Mouse (Mus musculus): ENCODE measurements at regions not wholly inside any gene's neighbourhood (a gene's known extent, or its start where the extent isn't known, plus 50 kb on each side); places are given as distances from the start of the nearest gene placed in this dataset.

DNA sequence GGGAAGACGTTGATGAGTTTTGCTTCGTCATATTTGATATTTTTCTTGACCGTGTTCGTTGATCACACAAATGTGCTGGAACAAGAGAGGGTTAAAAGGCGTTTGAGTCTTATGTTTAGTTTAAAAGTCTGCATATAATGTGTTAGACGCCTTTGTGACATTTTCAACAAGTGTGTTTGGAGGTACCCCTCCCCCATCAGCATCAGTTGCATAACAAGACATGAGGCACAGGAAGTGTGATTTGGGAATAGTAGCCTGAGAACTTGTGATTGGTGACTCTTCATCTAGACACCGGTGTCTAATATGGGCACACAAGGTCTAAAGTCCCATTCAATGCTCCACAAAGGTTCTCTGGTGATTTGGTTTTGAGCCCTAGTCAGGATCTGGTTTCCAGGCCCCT, 76.1 kb upstream of the Arhgap21 start:
- no peak for ATAC-seq (ENCODE audit: poor library complexity, severe bottlenecking)

GRCm38 (mm10) chr2:21044007-21044406, 75.3 kb upstream of the Arhgap21 start:
- ATAC-seq (ENCODE audit: poor library complexity, severe bottlenecking) = no peak

GRCm38 (mm10) chr2:21043302-21043701, 74.6 kb upstream of the Arhgap21 start:
- ATAC-seq (ENCODE audit: poor library complexity, severe bottlenecking) = no peak

GRCm38 (mm10) chr2:21037607-21038006, 68.9 kb upstream of the Arhgap21 start:
- ATAC-seq (ENCODE audit: poor library complexity, severe bottlenecking) = no peak

DNA sequence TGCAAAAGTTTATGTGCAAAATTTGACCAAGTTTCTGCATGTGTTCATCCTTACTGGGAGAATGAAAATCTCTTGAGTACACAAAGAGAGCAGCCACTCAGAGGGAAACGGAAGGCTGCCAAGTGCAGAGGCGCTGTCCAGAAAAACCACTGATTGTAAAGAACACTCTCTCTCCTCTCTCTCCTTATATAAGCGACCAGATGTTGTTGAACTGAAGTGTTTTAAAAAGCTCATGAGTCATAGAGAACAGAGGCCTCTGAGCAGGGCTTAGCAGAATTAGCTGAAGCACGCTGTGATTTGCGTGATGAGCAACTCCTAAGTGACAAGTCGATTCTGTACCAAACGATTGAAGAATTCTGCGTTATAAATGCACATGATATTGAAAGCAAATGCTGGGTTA, 68.5 kb upstream of the Arhgap21 start:
- ATAC-seq (ENCODE audit: poor library complexity, severe bottlenecking) = no peak

- no peak for ATAC-seq (ENCODE audit: poor library complexity, severe bottlenecking)
Observed at GRCm38 (mm10) chr2:21035884-21036648, 67.4 kb upstream of the Arhgap21 start.

DNA sequence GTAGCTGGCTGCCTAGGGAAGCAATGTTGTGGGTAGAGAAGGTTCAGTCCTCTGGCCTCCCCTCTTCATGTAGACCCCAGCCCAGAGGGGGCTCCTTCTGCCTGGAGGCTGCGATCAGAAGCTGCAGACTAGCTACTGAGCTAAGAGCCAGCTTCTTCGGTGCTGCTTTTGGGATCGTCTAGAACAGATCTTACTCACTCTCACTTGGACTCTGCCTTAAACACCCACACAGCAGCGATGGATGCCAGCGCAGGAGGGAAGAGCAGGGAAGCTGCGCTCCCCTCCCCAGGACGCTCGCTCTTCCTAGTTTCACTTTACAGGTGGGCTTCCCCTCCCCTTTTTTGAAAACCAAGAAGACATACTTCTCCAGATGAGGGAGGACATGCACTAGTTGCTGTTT, 66.0 kb upstream of the Arhgap21 start:
- no peak for ATAC-seq (ENCODE audit: poor library complexity, severe bottlenecking)

DNA sequence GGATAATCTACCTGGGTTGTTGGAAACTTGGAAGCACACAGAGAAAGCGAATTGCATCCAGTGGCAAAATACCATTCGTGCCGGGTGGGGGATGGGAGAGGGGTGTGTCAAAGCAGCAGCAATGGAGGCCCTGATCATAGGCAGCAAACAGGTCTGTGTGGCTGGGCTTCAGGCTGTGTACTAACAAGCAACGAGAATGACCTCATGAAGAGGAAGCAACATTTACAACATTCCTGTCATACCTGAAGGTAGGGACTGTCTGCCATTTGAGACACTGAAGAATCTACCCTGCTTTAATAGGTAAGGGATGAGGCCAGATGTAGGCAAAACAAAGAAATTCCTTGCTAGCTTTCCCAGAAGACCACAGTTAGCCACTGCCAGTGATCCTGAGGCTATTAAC, 62.0 kb upstream of the Arhgap21 start:
- ATAC-seq (ENCODE audit: poor library complexity, severe bottlenecking) = no peak

DNA sequence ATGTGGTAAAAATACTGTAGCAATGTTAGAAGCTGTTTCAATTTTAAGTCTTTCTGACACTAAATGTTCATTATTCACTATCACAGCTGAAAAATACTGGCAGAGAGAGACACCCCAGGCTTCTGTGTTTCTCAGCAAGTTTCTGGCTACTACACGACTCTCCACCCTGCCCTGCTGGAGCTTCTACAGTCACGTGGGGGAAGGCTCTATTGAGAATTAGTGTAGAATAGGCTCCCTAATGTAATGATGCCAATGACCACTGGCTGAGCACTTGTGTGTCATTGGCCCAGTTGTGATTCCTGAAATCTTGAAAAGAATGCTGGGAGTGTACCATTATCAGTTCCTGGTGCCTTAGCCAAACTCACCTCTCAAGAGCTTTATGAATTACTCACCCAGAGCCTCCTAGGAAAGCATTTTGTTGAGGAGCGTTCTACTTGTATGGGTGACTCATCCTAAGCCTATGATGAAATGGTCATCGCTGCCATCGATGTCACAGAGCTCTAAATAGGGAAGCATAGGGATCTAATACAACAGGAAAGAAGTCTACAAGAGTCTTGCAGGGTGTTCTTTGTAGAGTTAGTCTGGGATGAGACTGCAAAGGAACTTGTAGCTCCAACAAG, 60.8 kb upstream of the Arhgap21 start:
- ATAC-seq (ENCODE audit: poor library complexity, severe bottlenecking) = no peak

GRCm38 (mm10) chr2:21028605-21029004, 59.9 kb upstream of the Arhgap21 start:
- no peak for ATAC-seq (ENCODE audit: poor library complexity, severe bottlenecking)

GRCm38 (mm10) chr2:21018535-21018934, 49.9 kb upstream of the Arhgap21 start:
- ATAC-seq (ENCODE audit: poor library complexity, severe bottlenecking) = no peak
